Mouse (Mus musculus): ENCODE measurements at regions not wholly inside any gene's neighbourhood (a gene's known extent, or its start where the extent isn't known, plus 50 kb on each side); places are given as distances from the start of the nearest gene placed in this dataset.

DNA sequence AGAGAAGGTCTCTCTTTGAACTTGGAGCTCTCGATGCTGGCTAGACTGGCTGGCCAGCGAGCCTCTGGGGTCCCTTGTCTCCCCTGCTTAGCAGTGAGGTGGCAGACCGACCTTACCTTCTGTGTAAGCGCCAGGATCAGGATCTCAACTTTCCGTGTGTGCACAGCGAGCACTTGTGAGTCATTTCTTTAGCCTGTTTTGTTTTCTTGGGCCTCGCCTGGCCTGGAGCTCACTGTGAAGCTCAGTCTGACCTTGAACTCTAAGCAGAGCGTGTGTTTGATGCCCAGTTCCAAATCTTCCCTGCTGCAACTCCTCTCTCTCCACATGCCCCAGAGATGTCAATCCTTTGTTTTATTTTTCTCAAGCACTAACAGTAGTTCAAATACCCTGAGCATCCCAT lies 77.6 kb upstream of the Tgfbr2 start:
- no peak for TF ChIP-seq CTCF (IDR thresholded peaks at IDR 0.05; ENCODE audit: low read depth, low read length)
- TF ChIP-seq POLR2A (IDR thresholded peaks at IDR 0.05; ENCODE audit: extremely low read depth, insufficient read depth, low read length) = no peak
